Mouse (Mus musculus) embryonic facial prominence, embryonic 10.5 days (tissue): ENCODE data around the gene Ipcef1. TPM values are rescaled to one million over a fixed set of nuclear protein-coding genes. Genes with fewer than 3 reads are reported as not detected.

Experiments
- DNase-seq: peaks from one replicate; pipeline ENCODE4 v3.0.0-alpha.2; 2017; ENCODE audit warnings: low spot score
- H3K27ac ChIP-seq: fragments of 300-500 bp; sonication (generic); replicated peaks from 2 replicates; pipeline ENCODE4 v1.5.1; 2016; ENCODE audit warnings: mild to moderate bottlenecking
- H3K27me3 ChIP-seq: fragments of 300-500 bp; sonication (generic); replicated peaks from 2 replicates; pipeline ENCODE4 v1.6.1; 2016; ENCODE audit warnings: low read depth, mild to moderate bottlenecking; ENCODE audit not compliant: poor library complexity, severe bottlenecking
- H3K36me3 ChIP-seq: fragments of 300-500 bp; sonication (generic); replicated peaks from 2 replicates; pipeline ENCODE4 v1.6.1; 2016; ENCODE audit warnings: mild to moderate bottlenecking, moderate library complexity
- H3K4me1 ChIP-seq: fragments of 300-500 bp; sonication (generic); 2 replicates; pipeline ENCODE4 v1.6.1; 2016
- H3K4me3 ChIP-seq: fragments of 300-500 bp; sonication (generic); 2 replicates; pipeline ENCODE4 v1.5.1; 2016; ENCODE audit warnings: mild to moderate bottlenecking, moderate library complexity
- H3K9me3 ChIP-seq: fragments of 300-500 bp; sonication (generic); 2 replicates; pipeline ENCODE4 v1.6.1; 2016; ENCODE audit warnings: mild to moderate bottlenecking
- WGBS: fragments of 180-500 bp; shearing (Covaris S2); methylation state at CpG from one replicate; pipeline ENCODE4 v1.1.7; 2016; 5-methylcytosine and 5-hydroxymethylcytosine counted together
- polyA plus RNA-seq: library from polyadenylated mRNA; unstranded; fragments of >200 nt; fragmentation: Nextera tagmentation; extraction: Ambion mirVana; gene quantifications from 2 replicates; pipeline ENCODE4 v1.2.1, GENCODE M21; 2016

Ipcef1 gene
- polyA plus RNA-seq, 1 experiment from 2014 or later, result 0.10 TPM

DNA sequence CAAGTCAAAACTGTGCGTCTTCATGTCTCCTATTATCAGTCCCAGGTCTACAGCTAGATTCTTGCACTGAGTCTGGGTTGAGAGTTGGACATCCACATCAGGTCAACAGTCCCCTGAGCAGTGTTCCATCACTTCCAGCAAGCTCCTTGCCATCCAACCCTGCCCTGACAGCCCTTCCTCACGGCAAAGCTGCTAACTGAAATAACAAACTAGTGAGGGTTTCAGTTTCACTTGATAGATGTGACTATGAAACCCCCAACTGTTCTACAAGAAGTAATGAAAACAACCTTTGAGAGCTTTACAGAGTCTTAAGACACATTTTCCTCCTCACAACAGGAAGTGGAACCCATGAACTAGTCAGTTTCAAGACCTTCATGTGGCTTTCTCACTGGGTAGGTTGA is 69.5 kb downstream of the Ipcef1 start:
- 66% methylated on average over 2 of the region's 2 CpGs for WGBS
- no peak for DNase-seq
- no peaks in the 10 kb centered on the region for H3K27me3 ChIP-seq
- peaks cover 5% of the 10 kb centered on the region for H3K4me1 ChIP-seq
- H3K36me3 ChIP-seq, result no peaks in the 10 kb centered on the region
- no peak overlapping the region for H3K27ac ChIP-seq
- H3K9me3 ChIP-seq, result no peaks in the 10 kb centered on the region
- no peak overlapping the region for H3K4me3 ChIP-seq

DNA sequence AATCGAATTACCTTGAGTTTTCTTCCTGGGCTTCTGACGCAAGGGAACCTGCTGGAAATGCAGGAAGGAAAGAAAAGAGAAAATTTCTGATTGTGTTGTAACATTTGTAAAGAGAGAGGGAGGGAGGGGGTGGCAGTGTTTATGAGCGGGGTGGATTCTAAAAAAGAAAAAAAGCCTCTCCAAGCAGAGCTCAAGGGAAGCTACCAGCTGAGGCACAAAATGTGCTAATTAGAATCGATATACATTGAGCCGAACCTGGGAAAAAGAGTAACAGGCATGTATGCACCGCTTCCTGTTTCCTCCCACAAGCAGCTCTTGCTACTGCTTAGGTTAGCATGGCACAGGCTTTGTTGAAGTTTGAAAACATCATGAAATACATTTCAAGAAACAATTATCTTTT is 72.0 kb downstream of the Ipcef1 start:
- H3K36me3 ChIP-seq, result no peaks in the 10 kb centered on the region
- H3K9me3 ChIP-seq, result no peaks in the 10 kb centered on the region
- no peaks in the 10 kb centered on the region for H3K27me3 ChIP-seq
- H3K4me3 ChIP-seq, result peak overlapping the region; percentile 37
- peak overlapping the region; percentile 48; the same call in 1 of the 2 replicates for H3K27ac ChIP-seq
- WGBS, result 28% methylated on average over 6 of the region's 6 CpGs
- no peak for DNase-seq
- H3K4me1 ChIP-seq, result peaks cover 5% of the 10 kb centered on the region

DNA sequence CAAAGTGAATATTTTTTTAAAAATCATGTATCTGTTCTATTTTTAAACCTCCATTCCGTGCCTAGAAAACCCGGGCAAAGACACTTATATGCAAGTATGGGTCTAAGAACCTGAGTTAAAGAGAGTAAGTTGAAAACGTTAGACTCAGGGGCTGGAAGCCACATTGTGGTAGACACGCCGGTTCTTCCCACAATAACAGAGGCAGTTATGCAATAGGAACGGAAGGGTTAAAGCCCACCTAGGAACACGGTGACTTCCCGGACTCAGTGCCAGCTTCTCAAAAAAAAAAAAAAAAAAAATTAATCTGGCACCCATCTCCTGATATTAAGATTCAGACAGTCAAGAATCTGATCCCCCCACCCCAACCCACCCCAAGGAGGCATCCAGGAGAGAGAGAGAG is 72.5 kb downstream of the Ipcef1 start:
- DNase-seq, result no peak
- Histone ChIP-seq H3K9me3 (no peaks in the 10 kb centered on the region), H3K4me3 (peak overlapping the region; percentile 37), H3K27ac (peak overlapping the region; percentile 48; the same call in 1 of the 2 replicates), H3K36me3 (no peaks in the 10 kb centered on the region), H3K4me1 (peaks cover 5% of the 10 kb centered on the region), H3K27me3 (no peaks in the 10 kb centered on the region)
- WGBS, result 63% methylated on average over 8 of the region's 8 CpGs

DNA sequence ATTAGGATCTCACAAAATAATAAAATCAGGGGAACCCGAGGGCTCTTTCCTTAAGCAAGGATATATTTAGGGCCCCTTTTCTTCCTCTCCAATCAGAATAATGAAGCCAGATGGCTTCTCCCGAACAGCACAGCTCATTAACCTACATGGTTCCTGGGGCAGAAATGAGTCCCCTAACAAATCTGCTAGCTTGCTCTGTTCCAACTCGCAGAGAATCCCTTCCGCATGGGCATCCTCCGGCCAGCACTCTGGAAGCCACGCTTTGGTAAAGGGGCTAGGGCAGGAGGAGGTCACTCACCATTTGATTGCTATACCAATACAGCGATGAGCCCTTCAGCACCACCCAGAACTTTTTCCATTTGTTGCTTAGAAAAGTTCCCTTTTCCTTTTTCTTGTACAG is 73.1 kb downstream of the Ipcef1 start:
- no peaks in the 10 kb centered on the region for H3K9me3 ChIP-seq
- no peak overlapping the region for H3K27ac ChIP-seq
- peaks cover 5% of the 10 kb centered on the region for H3K4me1 ChIP-seq
- 77% methylated on average over 7 of the region's 7 CpGs for WGBS
- H3K27me3 ChIP-seq, result no peaks in the 10 kb centered on the region
- no peak for DNase-seq
- no peak overlapping the region for H3K4me3 ChIP-seq
- H3K36me3 ChIP-seq, result no peaks in the 10 kb centered on the region

DNA sequence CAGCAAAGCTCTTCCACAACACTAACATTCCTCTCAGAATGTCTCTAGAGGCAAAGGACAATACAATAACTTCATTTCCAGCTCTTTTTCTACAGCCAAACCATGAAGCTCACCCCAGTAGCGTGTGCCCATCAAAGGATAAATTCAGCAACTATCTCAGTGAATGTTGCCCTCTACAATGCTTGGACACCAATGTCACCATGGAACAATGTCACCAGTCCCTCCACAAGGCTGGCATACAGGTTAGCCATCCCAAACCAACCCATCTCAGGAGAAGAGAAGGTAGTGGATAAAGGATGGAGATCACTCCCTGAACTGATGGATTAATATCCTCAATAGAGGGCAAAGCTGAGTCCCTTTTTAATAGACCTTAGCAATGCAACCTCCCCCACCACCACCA is 73.5 kb downstream of the Ipcef1 start:
- H3K4me3 ChIP-seq, result no peak overlapping the region
- WGBS, result 82% methylated on average over 1 of the region's 1 CpGs
- no peak for DNase-seq
- no peaks in the 10 kb centered on the region for H3K36me3 ChIP-seq
- no peaks in the 10 kb centered on the region for H3K9me3 ChIP-seq
- no peaks in the 10 kb centered on the region for H3K27me3 ChIP-seq
- no peak overlapping the region for H3K27ac ChIP-seq
- peaks cover 5% of the 10 kb centered on the region for H3K4me1 ChIP-seq

DNA sequence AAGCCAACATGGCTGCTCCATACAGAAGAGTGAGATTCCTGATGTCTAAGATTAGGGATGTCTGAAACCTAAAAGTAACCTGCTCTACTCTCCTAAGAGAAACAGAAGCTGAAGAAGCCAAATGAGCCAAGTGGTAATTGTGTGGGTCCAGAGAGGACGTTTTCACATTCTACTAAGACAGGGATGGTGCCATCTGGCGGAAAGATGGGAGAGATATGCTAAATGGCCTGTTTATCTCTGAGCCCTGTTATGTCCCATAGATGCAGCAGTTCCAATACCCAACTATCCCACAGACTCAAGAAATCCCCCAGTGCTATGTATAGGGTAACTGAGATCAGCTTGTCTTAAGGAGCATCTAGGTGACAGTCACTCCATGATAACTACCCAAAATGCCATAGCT is 74.4 kb downstream of the Ipcef1 start:
- 82% methylated on average over 2 of the region's 2 CpGs for WGBS
- no peaks in the 10 kb centered on the region for H3K36me3 ChIP-seq
- DNase-seq, result no peak
- H3K27ac ChIP-seq, result no peak overlapping the region
- no peaks in the 10 kb centered on the region for H3K9me3 ChIP-seq
- H3K27me3 ChIP-seq, result no peaks in the 10 kb centered on the region
- no peak overlapping the region for H3K4me3 ChIP-seq
- peaks cover 5% of the 10 kb centered on the region for H3K4me1 ChIP-seq

DNA sequence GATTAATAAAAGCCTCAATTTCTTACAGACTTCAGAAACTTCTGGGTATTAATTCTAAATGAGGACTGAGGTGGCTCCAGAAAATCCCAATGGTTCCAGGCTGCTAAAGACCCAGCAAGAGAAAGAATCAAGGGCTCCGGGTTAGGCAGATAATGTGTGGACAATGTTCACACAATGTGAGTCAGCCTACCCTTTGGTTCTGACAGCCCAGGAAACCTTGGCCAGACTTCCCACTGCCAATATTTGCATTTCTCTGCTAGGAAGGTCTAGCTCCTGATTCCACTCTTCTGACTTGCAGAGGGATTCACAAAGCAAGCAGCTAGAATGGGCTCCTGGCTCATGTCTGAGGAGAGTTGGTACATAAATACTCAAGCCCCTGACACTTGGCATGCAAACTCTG is 83.9 kb downstream of the Ipcef1 start:
- Histone ChIP-seq H3K27ac (no peak overlapping the region), H3K27me3 (no peaks in the 10 kb centered on the region), H3K36me3 (no peaks in the 10 kb centered on the region), H3K4me1 (no peaks in the 10 kb centered on the region), H3K9me3 (no peaks in the 10 kb centered on the region), H3K4me3 (no peak overlapping the region)
- DNase-seq, result no peak
- WGBS, result 79% methylated on average over 1 of the region's 1 CpGs

DNA sequence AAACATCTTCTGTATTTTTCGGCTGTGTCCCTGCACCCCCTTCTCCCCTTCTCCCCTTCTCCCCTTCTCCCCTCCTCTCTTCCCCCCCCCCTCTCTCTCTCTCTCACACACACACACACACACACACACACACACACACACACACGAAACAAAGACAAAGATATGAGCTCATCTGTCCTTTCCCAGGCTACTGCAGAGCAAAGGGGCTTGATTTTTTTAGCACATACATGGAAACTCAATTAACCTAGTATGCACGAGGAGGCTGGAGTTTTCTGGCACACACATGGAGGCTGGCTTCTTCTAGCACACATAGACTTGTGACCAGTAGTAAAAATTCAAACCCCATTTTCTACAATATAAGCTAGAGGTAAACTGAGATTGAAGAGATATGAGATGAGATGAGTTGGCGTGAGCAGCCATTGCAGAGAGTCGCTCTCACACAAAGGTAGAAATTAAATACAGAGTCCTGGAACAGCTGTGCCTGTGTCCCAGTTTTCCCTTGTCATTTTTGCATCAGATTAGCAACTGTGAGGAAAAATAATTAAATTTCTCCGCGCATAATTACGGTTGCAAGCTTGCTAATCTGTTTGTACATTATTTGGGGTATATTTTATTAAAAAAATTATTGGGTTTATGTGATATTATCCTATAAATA is 84.6 kb downstream of the Ipcef1 start:
- 84% methylated on average over 8 of the region's 8 CpGs for WGBS
- Histone ChIP-seq H3K27ac (no peak overlapping the region), H3K4me1 (no peaks in the 10 kb centered on the region), H3K4me3 (no peak overlapping the region), H3K9me3 (no peaks in the 10 kb centered on the region), H3K36me3 (no peaks in the 10 kb centered on the region), H3K27me3 (no peaks in the 10 kb centered on the region)
- no peak for DNase-seq

DNA sequence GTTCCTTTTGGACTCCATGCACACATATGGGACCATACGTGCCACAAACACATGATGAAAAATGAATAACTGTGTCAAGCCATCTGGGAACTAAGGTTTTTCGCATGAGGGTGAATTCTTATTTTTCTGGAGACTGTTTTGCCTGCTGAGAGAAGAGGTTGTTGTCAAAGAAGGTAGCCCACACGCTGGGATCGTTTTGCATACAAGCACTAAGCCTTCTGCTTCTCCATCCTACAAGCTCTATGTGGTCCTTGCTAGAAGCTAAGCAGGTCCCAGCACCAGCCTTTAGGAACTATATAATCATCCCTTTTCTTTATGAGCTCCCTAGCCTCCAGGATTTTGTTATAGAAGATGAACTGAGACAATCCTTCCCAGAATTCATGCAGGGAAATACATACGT is 93.5 kb downstream of the Ipcef1 start:
- no peak for DNase-seq
- Histone ChIP-seq H3K36me3 (no peaks in the 10 kb centered on the region), H3K4me1 (no peaks in the 10 kb centered on the region), H3K4me3 (no peak overlapping the region), H3K27me3 (no peaks in the 10 kb centered on the region), H3K9me3 (no peaks in the 10 kb centered on the region), H3K27ac (no peak overlapping the region)
- 79% methylated on average over 5 of the region's 5 CpGs for WGBS

DNA sequence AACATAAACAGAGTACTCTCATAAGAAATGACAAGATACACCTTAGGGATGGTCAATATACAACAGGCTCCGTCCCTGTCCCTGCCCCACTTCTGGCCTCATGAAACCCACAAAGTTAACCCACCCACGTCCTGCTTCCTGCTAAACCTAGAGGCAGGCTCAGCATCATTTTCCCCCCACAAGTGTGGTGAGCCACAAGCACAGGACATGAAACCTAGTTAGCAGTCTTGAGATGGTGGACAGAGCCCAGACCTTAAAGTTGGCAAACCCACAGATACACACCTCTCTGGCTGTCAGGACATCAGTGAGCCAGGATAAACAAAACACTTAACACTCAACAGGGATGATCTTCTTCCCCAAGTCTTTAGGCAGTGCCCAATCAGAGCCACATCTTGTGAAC is 95.9 kb downstream of the Ipcef1 start:
- H3K27ac ChIP-seq, result no peak overlapping the region
- H3K9me3 ChIP-seq, result no peaks in the 10 kb centered on the region
- H3K4me3 ChIP-seq, result no peak overlapping the region
- no peaks in the 10 kb centered on the region for H3K36me3 ChIP-seq
- DNase-seq, result no peak
- WGBS, result 87% methylated on average over 2 of the region's 2 CpGs
- no peaks in the 10 kb centered on the region for H3K4me1 ChIP-seq
- H3K27me3 ChIP-seq, result no peaks in the 10 kb centered on the region

DNA sequence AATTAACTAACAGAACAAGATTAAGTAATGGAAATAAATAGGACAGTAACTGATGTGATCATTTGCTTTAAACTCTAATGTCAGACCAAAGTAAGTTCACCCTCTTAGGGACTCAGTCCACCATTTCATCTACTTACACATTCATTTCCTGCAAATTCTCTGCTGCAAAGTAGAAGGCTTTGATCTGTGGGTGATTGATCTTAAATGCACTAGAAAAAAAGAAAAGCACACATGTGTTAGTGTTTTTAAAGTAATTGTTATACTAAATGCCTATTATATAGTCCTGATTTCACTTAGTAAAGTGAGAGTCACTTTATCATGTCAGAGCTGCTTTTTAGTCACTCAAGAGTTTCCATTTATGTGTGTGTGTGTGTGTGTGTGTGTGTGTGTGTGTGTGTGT is 97.7 kb downstream of the Ipcef1 start:
- Histone ChIP-seq H3K27ac (no peak overlapping the region), H3K4me1 (no peaks in the 10 kb centered on the region), H3K9me3 (no peaks in the 10 kb centered on the region), H3K27me3 (no peaks in the 10 kb centered on the region), H3K36me3 (no peaks in the 10 kb centered on the region), H3K4me3 (no peak overlapping the region)
- DNase-seq, result no peak

DNA sequence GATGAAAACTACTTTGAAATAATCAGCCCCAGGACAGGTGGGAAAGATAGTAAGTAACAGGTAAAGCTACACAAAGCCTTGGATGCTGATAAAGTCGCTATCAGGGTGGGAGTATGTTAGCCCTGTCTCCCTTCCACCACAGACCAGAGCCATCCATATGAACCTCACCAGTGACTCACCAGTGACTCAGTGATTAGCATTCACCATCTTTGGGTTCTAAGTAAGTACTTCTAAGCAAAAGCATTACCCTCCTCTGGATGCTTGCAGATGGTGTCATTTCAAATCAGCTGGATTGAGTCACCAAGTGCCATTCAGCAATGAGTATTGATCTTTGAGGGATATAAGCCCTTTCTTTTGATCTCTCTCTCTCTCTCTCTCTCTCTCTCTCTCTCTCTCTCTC is 99.2 kb downstream of the Ipcef1 start:
- H3K9me3 ChIP-seq, result no peaks in the 10 kb centered on the region
- H3K27ac ChIP-seq, result no peak overlapping the region
- no peaks in the 10 kb centered on the region for H3K4me1 ChIP-seq
- no peaks in the 10 kb centered on the region for H3K36me3 ChIP-seq
- no peak for DNase-seq
- whole genome bisulfite sequencing, result 89% methylated on average over 1 of the region's 1 CpGs
- no peak overlapping the region for H3K4me3 ChIP-seq
- H3K27me3 ChIP-seq, result no peaks in the 10 kb centered on the region

DNA sequence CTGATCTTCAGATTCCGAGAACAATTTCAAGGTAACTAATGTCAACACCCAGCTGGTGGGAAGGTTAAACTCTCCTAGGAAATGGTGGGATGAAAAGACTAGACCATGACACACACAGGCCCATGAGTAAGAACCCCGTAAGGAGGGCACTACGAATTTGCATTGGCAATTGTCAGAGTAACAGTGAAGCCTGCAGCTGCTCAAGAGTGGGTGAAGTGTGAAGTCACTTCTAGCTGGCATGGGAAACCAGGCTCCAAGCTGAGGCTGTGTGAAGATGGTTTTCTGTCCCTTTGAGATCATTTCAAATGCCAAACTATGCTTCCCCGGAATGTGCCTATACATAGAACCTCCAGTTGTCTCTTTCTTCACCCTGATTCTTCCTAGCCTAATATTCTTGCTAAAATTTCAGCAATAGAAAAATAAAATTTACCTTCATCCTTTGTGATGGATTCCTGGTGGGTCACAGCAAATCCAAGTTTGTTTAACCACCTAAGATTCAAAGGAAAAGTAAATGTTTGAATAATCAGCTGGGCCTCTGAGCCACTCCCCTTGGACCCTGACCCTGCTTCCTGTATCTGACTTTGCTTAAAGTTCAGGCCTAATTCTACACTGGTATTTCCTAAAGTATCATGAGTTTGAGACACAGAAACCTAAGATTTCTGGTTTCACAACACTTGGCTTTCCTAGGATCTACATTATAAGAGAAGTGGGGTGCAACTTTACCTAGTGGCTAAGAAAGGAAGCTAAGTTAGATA is 115.4 kb downstream of the Ipcef1 start:
- no peak overlapping the region for H3K27ac ChIP-seq
- 86% methylated on average over 4 of the region's 4 CpGs for WGBS

More for the DNA sequence above, 115.4 kb downstream of the Ipcef1 start:
- Histone ChIP-seq H3K36me3 (no peaks in the 10 kb centered on the region), H3K4me1 (no peaks in the 10 kb centered on the region), H3K27me3 (no peaks in the 10 kb centered on the region), H3K9me3 (no peaks in the 10 kb centered on the region), H3K4me3 (no peak overlapping the region)
- DNase-seq, result no peak
